Comparison of ENCODE assay signal across 21 mouse cellular contexts in the genomic region with DNA sequence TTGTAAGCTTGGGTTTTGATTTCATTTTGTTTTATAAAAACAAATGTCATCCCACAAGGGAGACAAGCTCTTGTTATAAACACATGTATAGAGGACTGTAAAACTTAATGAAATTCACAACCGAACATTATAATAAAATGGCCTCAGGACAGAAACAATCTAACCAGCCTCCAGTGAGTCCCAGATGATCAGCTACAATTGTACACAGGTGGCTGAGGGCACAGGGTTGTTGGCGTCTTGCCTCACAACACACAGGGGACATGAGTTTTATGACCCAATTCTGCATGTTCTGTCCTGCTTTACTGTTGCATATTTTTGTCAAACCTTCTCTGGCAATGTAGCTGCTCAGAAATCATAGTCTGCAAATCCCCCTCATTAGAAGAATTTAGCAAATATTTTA.
DNase-seq lines count a peak whose midpoint lies in the region; ATAC-seq and TF ChIP-seq lines count a peak whose summit lies in the region.
"Had no signal": no experiment of that assay in that cellular context is flagged by ENCODE, and none has a peak within 500 bp of the region (broad histone marks: within the 10 kb centered on the region; RNA-seq: fewer than 3 reads in every experiment).

No protein-coding gene starts in this region.

- H3K4me3 ChIP-seq in limb, embryonic 12.5 days (replicated peaks): no peak overlapping the region
- H3K4me3 ChIP-seq in limb, embryonic 10.5 days: no peak overlapping the region
- no peak overlapping the region for H3K4me3 ChIP-seq in embryonic facial prominence, embryonic 14.5 days (ENCODE audit: low read depth, low read length)
- H3K4me3 ChIP-seq in limb, embryonic 14.5 days (replicated peaks; ENCODE audit: low read length): no peak overlapping the region
- no peak overlapping the region for H3K4me3 ChIP-seq in heart, adult 2 months
- H3K4me3 ChIP-seq: embryonic facial prominence, embryonic 12.5 days; erythroblast, embryonic 14.5 days; forebrain, embryonic 10.5 days; heart, embryonic 10.5 days; hindbrain, embryonic 12.5 days had no signal

- H3K4me2 ChIP-seq in limb, embryonic 12.5 days: no peak overlapping the region
- no peak overlapping the region for H3K4me2 ChIP-seq in embryonic facial prominence, embryonic 14.5 days (ENCODE audit: low read depth, low read length)
- H3K4me2 ChIP-seq in limb, embryonic 14.5 days (replicated peaks; ENCODE audit: low read depth, low read length, severe bottlenecking): no peak overlapping the region
- H3K4me2 ChIP-seq: embryonic facial prominence, embryonic 12.5 days; hindbrain, embryonic 12.5 days had no signal

- no peak for TF ChIP-seq EP300 in heart, adult 2 months (IDR thresholded peaks at IDR 0.05; ENCODE audit: insufficient read depth, low read depth, low read length)

- H3K9ac ChIP-seq in limb, embryonic 12.5 days (replicated peaks): no peak overlapping the region
- no peak overlapping the region for H3K9ac ChIP-seq in embryonic facial prominence, embryonic 14.5 days (ENCODE audit: low read depth, low read length)
- H3K9ac ChIP-seq in limb, embryonic 14.5 days (ENCODE audit: low read depth, low read length, severe bottlenecking): no peak overlapping the region
- H3K9ac ChIP-seq in heart, adult 2 months (ENCODE audit: low read depth, low read length): no peak overlapping the region
- H3K9ac ChIP-seq: embryonic facial prominence, embryonic 12.5 days; hindbrain, embryonic 12.5 days had no signal

- H3K4me1 ChIP-seq in limb, embryonic 12.5 days (replicated peaks): peaks cover 12% of the 10 kb centered on the region
- peaks cover 4% of the 10 kb centered on the region for H3K4me1 ChIP-seq in limb, embryonic 10.5 days
- H3K4me1 ChIP-seq in embryonic facial prominence, embryonic 14.5 days (ENCODE audit: control insufficient read depth, insufficient read depth, low read length): no peaks in the 10 kb centered on the region
- 0 out of 2 replicates have a peak, but pooled peaks cover 5% of the 10 kb centered on the region for H3K4me1 ChIP-seq in limb, embryonic 14.5 days (ENCODE audit: control insufficient read depth, insufficient read depth, low read length)
- peaks cover under 1% of the 10 kb centered on the region; the same call in 1 of the 2 replicates for H3K4me1 ChIP-seq in heart, adult 2 months (ENCODE audit: control insufficient read depth, insufficient read depth, low read length)
- H3K4me1 ChIP-seq: forebrain, embryonic 10.5 days; hindbrain, embryonic 12.5 days had no signal

- 0 out of 2 replicates have a peak, but pooled peaks have one; percentile 59 for ATAC-seq in limb, embryonic 12.5 days (ENCODE audit: insufficient number of reproducible peaks, insufficient read depth, low FRiP score, low TSS enrichment, low read depth)
- no peak for ATAC-seq in embryonic facial prominence, embryonic 14.5 days (ENCODE audit: low read depth)
- ATAC-seq in limb, embryonic 14.5 days (ENCODE audit: low FRiP score, low read depth): peak; percentile 65
- ATAC-seq: forebrain, embryonic 14.5 days; hindbrain, embryonic 16.5 days; inflammation-experienced regulatory T-cells, adult 6 months had no signal

- WGBS in limb, embryonic 12.5 days: 16% methylated on average over 2 of the region's 2 CpGs
- WGBS in limb, embryonic 10.5 days: 78% methylated on average over 2 of the region's 2 CpGs
- WGBS in embryonic facial prominence, embryonic 14.5 days: 38% methylated on average over 2 of the region's 2 CpGs
- 11% methylated on average over 2 of the region's 2 CpGs for WGBS in limb, embryonic 14.5 days
- WGBS in heart, adult 2 months: 87% methylated on average over 2 of the region's 2 CpGs

- no peaks in the 10 kb centered on the region for H3K27me3 ChIP-seq in limb, embryonic 12.5 days
- no peaks in the 10 kb centered on the region for H3K27me3 ChIP-seq in limb, embryonic 10.5 days (ENCODE audit: low read depth, poor library complexity, severe bottlenecking)
- no peaks in the 10 kb centered on the region for H3K27me3 ChIP-seq in embryonic facial prominence, embryonic 14.5 days (replicated peaks; ENCODE audit: control insufficient read depth, insufficient read depth, low read length)
- H3K27me3 ChIP-seq in limb, embryonic 14.5 days (ENCODE audit: control insufficient read depth, insufficient read depth, low read length): no peaks in the 10 kb centered on the region
- H3K27me3 ChIP-seq in heart, adult 2 months (ENCODE audit: control insufficient read depth, insufficient read depth, low read length): no peaks in the 10 kb centered on the region
- H3K27me3 ChIP-seq: embryonic facial prominence, embryonic 12.5 days; hindbrain, embryonic 12.5 days had no signal

- peak overlapping the region; percentile 69; the same call in 1 of the 2 replicates for H3K27ac ChIP-seq in limb, embryonic 12.5 days
- H3K27ac ChIP-seq in limb, embryonic 10.5 days: no peak overlapping the region
- H3K27ac ChIP-seq in embryonic facial prominence, embryonic 14.5 days (replicated peaks; ENCODE audit: low read depth, low read length): no peak overlapping the region
- H3K27ac ChIP-seq in limb, embryonic 14.5 days (replicated peaks; ENCODE audit: low read depth, low read length): no peak overlapping the region
- no peak overlapping the region for H3K27ac ChIP-seq in heart, adult 2 months
- H3K27ac ChIP-seq: embryonic facial prominence, embryonic 12.5 days; forebrain, embryonic 10.5 days; heart, embryonic 10.5 days; hindbrain, embryonic 12.5 days had no signal

- intact Hi-C loops in heart, adult 2 months (cut with DNase I): no loop called here

- no peaks in the 10 kb centered on the region for H3K9me3 ChIP-seq in limb, embryonic 12.5 days
- no peaks in the 10 kb centered on the region for H3K9me3 ChIP-seq in limb, embryonic 10.5 days (replicated peaks)
- no peaks in the 10 kb centered on the region for H3K9me3 ChIP-seq in embryonic facial prominence, embryonic 14.5 days (ENCODE audit: control insufficient read depth, low read length)
- H3K9me3 ChIP-seq in limb, embryonic 14.5 days (ENCODE audit: control insufficient read depth, low read length): no peaks in the 10 kb centered on the region
- H3K9me3 ChIP-seq: embryonic facial prominence, embryonic 12.5 days; forebrain, embryonic 10.5 days; heart, embryonic 10.5 days; hindbrain, embryonic 12.5 days had no signal

- no peak for TF ChIP-seq CTCF in heart, adult 2 months (IDR thresholded peaks at IDR 0.05)

- no peaks in the 10 kb centered on the region for H3K79me2 ChIP-seq in heart, adult 2 months (replicated peaks; ENCODE audit: control insufficient read depth, insufficient read depth, low read length)

- H3K36me3 ChIP-seq in limb, embryonic 12.5 days: no peaks in the 10 kb centered on the region
- H3K36me3 ChIP-seq in limb, embryonic 10.5 days: no peaks in the 10 kb centered on the region
- no peaks in the 10 kb centered on the region for H3K36me3 ChIP-seq in embryonic facial prominence, embryonic 14.5 days (ENCODE audit: control insufficient read depth, insufficient read depth, low read length)
- H3K36me3 ChIP-seq in limb, embryonic 14.5 days (ENCODE audit: control insufficient read depth, insufficient read depth, low read length): no peaks in the 10 kb centered on the region
- H3K36me3 ChIP-seq in heart, adult 2 months (ENCODE audit: control insufficient read depth, insufficient read depth, low read length): no peaks in the 10 kb centered on the region
- H3K36me3 ChIP-seq: embryonic facial prominence, embryonic 12.5 days; forebrain, embryonic 10.5 days; heart, embryonic 10.5 days; hindbrain, embryonic 12.5 days had no signal

- DNase-seq in adrenal gland, postnatal 14 days: peak; percentile 53
- no peak for DNase-seq in adrenal gland, adult 2 months
- DNase-seq in limb, embryonic 10.5 days (ENCODE audit: low spot score): no peak
- DNase-seq in embryonic facial prominence, embryonic 14.5 days (ENCODE audit: low spot score): peak; percentile 41
- DNase-seq in limb, embryonic 14.5 days (ENCODE audit: low spot score): peak; percentile 72
- no peak for DNase-seq in heart, adult 2 months
- DNase-seq: adrenal gland, adult 8-10 months; embryo, embryonic 11 days; gastrocnemius, postnatal 36 days; heart, adult 11 months; heart, postnatal 10 days; heart, postnatal 4 days had no signal

- no peak for TF ChIP-seq POLR2A in limb, embryonic 14.5 days (IDR thresholded peaks at IDR 0.05; ENCODE audit: borderline replicate concordance, extremely low read depth, insufficient read depth, insufficient read length)
- no peak for TF ChIP-seq POLR2A in heart, adult 2 months (IDR thresholded peaks at IDR 0.05; ENCODE audit: insufficient read depth, low read depth, low read length)

Comparison
In these comparisons a context has a peak if more than half of its experiments do, and no peak if none do; other contexts are left out.
1. DNase-seq: peak in adrenal gland, postnatal 14 days (single experiment), embryonic facial prominence, embryonic 14.5 days (single experiment) and limb, embryonic 14.5 days (single experiment); none in adrenal gland, adult 2 months (single experiment), limb, embryonic 10.5 days (single experiment) and heart, adult 2 months (0 of 2).